Mouse (Mus musculus): ENCODE measurements around the gene Atp2b4.

Gene Atp2b4

GRCm38 (mm10) chr1:133650288-133651055 lies 150.4 kb downstream of the Atp2b4 start:
- no peak for DNase-seq
